Comparison of ENCODE assay signal across 9 mouse cellular contexts in the genomic region with DNA sequence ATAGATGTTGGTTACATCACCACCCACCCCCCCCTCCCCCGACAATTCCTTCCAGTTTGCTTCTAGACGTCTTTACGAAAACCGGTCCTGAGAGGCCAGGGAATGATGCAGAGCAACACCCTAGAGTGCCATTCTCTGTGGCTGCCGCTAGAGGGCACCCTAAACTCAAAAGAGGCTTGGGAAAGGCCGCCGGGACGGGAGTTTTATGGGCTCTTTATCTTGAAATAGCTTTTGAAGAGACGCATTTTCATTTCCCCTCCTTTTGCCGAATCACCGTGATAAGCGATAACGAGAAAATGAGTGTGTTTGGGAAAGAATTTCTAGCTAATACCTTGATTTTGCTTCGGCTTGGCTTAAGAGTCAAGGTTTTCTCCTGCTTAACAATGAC. TPM values are rescaled to one million over a fixed set of nuclear protein-coding genes. Genes with fewer than 3 reads are reported as not detected.
DNase-seq lines count a peak whose midpoint lies in the region; ATAC-seq and TF ChIP-seq lines count a peak whose summit lies in the region.
"Had no signal": no experiment of that assay in that cellular context is flagged by ENCODE, and none has a peak within 500 bp of the region (broad histone marks: within the 10 kb centered on the region; RNA-seq: fewer than 3 reads in every experiment).

No protein-coding gene starts in this region.

- no peak overlapping the region for H3K27ac ChIP-seq in heart, embryonic 11.5 days (ENCODE audit: low read depth, low read length)
- no peak overlapping the region for H3K27ac ChIP-seq in liver, postnatal 0 days (ENCODE audit: low read depth)

- ATAC-seq in heart, embryonic 11.5 days (replicated peaks; ENCODE audit: insufficient number of reproducible peaks, low FRiP score, low TSS enrichment): no peak
- ATAC-seq in liver, postnatal 0 days: no peak
- ATAC-seq in neutrophil, adult 5-6 weeks (ENCODE audit: extremely low read depth, insufficient number of reproducible peaks, low FRiP score, poor library complexity, severe bottlenecking): peak; percentile 52

- H3K4me1 ChIP-seq in heart, embryonic 11.5 days (ENCODE audit: control insufficient read depth, insufficient read depth, low read length): peaks cover 10% of the 10 kb centered on the region; the same call in 1 of the 2 replicates
- peaks cover 18% of the 10 kb centered on the region for H3K4me1 ChIP-seq in liver, postnatal 0 days (ENCODE audit: insufficient read depth)

- H3K4me3 ChIP-seq in heart, embryonic 11.5 days (ENCODE audit: low read depth, low read length): 0 out of 2 replicates have a peak overlapping the region, but pooled peaks have one; percentile 8
- no peak overlapping the region for H3K4me3 ChIP-seq in liver, postnatal 0 days (ENCODE audit: low read depth, low read length)

- no peaks in the 10 kb centered on the region for H3K36me3 ChIP-seq in heart, embryonic 11.5 days (ENCODE audit: control insufficient read depth, insufficient read depth, low read length)
- H3K36me3 ChIP-seq in liver, postnatal 0 days (replicated peaks; ENCODE audit: insufficient read depth, low read length): no peaks in the 10 kb centered on the region

- peak; percentile 92 for TF ChIP-seq CTCF in liver, postnatal 0 days (IDR thresholded peaks at IDR 0.05; ENCODE audit: low read depth)

- no peak overlapping the region for H3K9ac ChIP-seq in heart, embryonic 11.5 days (ENCODE audit: low read depth, low read length)
- H3K9ac ChIP-seq in liver, postnatal 0 days (replicated peaks): no peak overlapping the region

- H3K9me3 ChIP-seq in heart, embryonic 11.5 days (replicated peaks; ENCODE audit: control insufficient read depth, low read length): no peaks in the 10 kb centered on the region
- no peaks in the 10 kb centered on the region for H3K9me3 ChIP-seq in liver, postnatal 0 days (ENCODE audit: low read length)

- 3% methylated on average over 14 of the region's 14 CpGs for WGBS in heart, embryonic 11.5 days (ENCODE audit: insufficient replicate concordance)
- WGBS in liver, postnatal 0 days (ENCODE audit: insufficient replicate concordance): 3% methylated on average over 14 of the region's 14 CpGs

- H3K27me3 ChIP-seq in heart, embryonic 11.5 days (ENCODE audit: control insufficient read depth, insufficient read depth, low read length): no peaks in the 10 kb centered on the region
- H3K27me3 ChIP-seq in liver, postnatal 0 days (ENCODE audit: insufficient read depth, low read length): no peaks in the 10 kb centered on the region

- peak; percentile 92 for DNase-seq in 416B (ENCODE audit: low read depth)
- peak; percentile 87 for DNase-seq in R1 (ENCODE audit: low read depth, low spot score)
- DNase-seq in embryo, embryonic 9.5 days (ENCODE audit: extremely low spot score): peak; percentile 70
- DNase-seq in kidney, postnatal 10 days: peak; percentile 83
- peak; percentile 81 for DNase-seq in liver, postnatal 0 days
- peak; percentile 70 for DNase-seq in thymus, postnatal 0 days (ENCODE audit: low spot score)

- H3K4me2 ChIP-seq in heart, embryonic 11.5 days: peak overlapping the region; percentile 56
- H3K4me2 ChIP-seq in liver, postnatal 0 days (ENCODE audit: low read depth, low read length): peak overlapping the region; percentile 44

- TF ChIP-seq EP300 in liver, postnatal 0 days (IDR thresholded peaks at IDR 0.05; ENCODE audit: low read depth): no peak

RNA-seq across cellular contexts. Expression of gene Prkab1, which starts 6.9 kb away (rescaled TPM):
- 50.1 and 54.1 TPM in 2 replicates for polyA plus RNA-seq in heart, embryonic 11.5 days (2014; fragmentation: Nextera tagmentation; extraction: Ambion mirVana)
- 51.6 and 51.8 TPM in 2 replicates for polyA plus RNA-seq in liver, postnatal 0 days (2015; fragmentation: Nextera tagmentation; extraction: Ambion mirVana)
- 43.3 and 48.2 TPM in 2 replicates for total RNA-seq in neutrophil, adult 5-6 weeks (2017)
- 55.4 and 60.1 TPM in 2 replicates for polyA plus RNA-seq in thymus, postnatal 0 days (2015; fragmentation: Nextera tagmentation; extraction: Ambion mirVana)

RNA-seq across cellular contexts. Expression of gene Tmem233, which starts 51.9 kb away (rescaled TPM):
- polyA plus RNA-seq in heart, embryonic 11.5 days (2014; fragmentation: Nextera tagmentation; extraction: Ambion mirVana): not detected in 2 replicates
- polyA plus RNA-seq in liver, postnatal 0 days (2015; fragmentation: Nextera tagmentation; extraction: Ambion mirVana): not detected in 2 replicates
- not detected in 2 replicates for total RNA-seq in neutrophil, adult 5-6 weeks (2017)
- not detected in 2 replicates for polyA plus RNA-seq in thymus, postnatal 0 days (2015; fragmentation: Nextera tagmentation; extraction: Ambion mirVana)
- polyA plus RNA-seq: gonadal fat pad, adult 2 months had no signal
